Mouse (Mus musculus) liver, embryonic 11.5 days (tissue): ENCODE measurements around the gene Fam110a. TPM values are rescaled to one million over a fixed set of nuclear protein-coding genes. Genes with fewer than 3 reads are reported as not detected.

Source experiments
- ATAC-seq: fragments of 200-750 bp; cut with Nextera tagmentation; replicated peaks from 2 replicates; pipeline ENCODE4 v1.8.0; 2017; ENCODE audit warnings: moderate number of reproducible peaks, mild to moderate bottlenecking, moderate TSS enrichment, moderate library complexity; ENCODE audit not compliant: low FRiP score
- DNase-seq: peaks from one replicate; pipeline ENCODE4 v3.0.0-alpha.2; 2017; ENCODE audit warnings: low spot score
- H3K27ac ChIP-seq: fragments of 300-500 bp; sonication (generic); 2 replicates; pipeline ENCODE4 v1.5.1; 2014; ENCODE audit warnings: mild to moderate bottlenecking, low read depth, low read length, control low read depth
- H3K27me3 ChIP-seq: fragments of 300-500 bp; sonication (generic); replicated peaks from 2 replicates; pipeline ENCODE4 v1.6.1; 2014; ENCODE audit warnings: low read length, mixed read lengths; ENCODE audit not compliant: control insufficient read depth, insufficient read depth
- H3K36me3 ChIP-seq: fragments of 300-500 bp; sonication (generic); 2 replicates; pipeline ENCODE4 v1.6.1; 2014; ENCODE audit warnings: mild to moderate bottlenecking, low read length, moderate library complexity, mixed read lengths; ENCODE audit not compliant: control insufficient read depth, insufficient read depth
- H3K4me1 ChIP-seq: fragments of 300-500 bp; sonication (generic); replicated peaks from 2 replicates; pipeline ENCODE4 v1.6.1; 2014; ENCODE audit warnings: low read length, mixed read lengths; ENCODE audit not compliant: control insufficient read depth, insufficient read depth
- H3K4me2 ChIP-seq: fragments of 300-500 bp; sonication (generic); 2 replicates; pipeline ENCODE4 v1.6.1; 2014; ENCODE audit warnings: mild to moderate bottlenecking, control low read depth, moderate library complexity
- H3K4me3 ChIP-seq: fragments of 300-500 bp; sonication (generic); 2 replicates; pipeline ENCODE4 v1.5.1; 2014; ENCODE audit warnings: low read depth, low read length, control low read depth
- H3K9ac ChIP-seq: fragments of 300-500 bp; sonication (generic); 2 replicates; pipeline ENCODE4 v1.6.1; 2014; ENCODE audit warnings: low read depth, low read length, control low read depth
- H3K9me3 ChIP-seq: fragments of 300-500 bp; sonication (generic); 2 replicates; pipeline ENCODE4 v1.6.1; 2016; ENCODE audit warnings: low read length, inconsistent platforms, mixed read lengths; ENCODE audit not compliant: control insufficient read depth
- WGBS: fragments of 180-500 bp; shearing (Covaris S2); extraction: QIAGEN DNeasy Blood & Tissue Kit; methylation state at CpG from one replicate; pipeline ENCODE4 v1.1.7; 2014; 5-methylcytosine and 5-hydroxymethylcytosine counted together
- polyA plus RNA-seq: library from polyadenylated mRNA; unstranded; fragments of >200 nt; fragmentation: Nextera tagmentation; extraction: Ambion mirVana; gene quantifications from 2 replicates; pipeline ENCODE4 v1.2.1, GENCODE M21; 2014

The Fam110a gene
- polyA plus RNA-seq, 1 experiment from 2014 or later = 17.0 TPM

GRCm38 (mm10) chr2:151970191-151971172 is 9.5 kb downstream of the Fam110a start:
- H3K9me3 ChIP-seq = no peaks in the 10 kb centered on the region
- peaks cover 41% of the 10 kb centered on the region for H3K4me1 ChIP-seq
- H3K4me2 ChIP-seq = peak overlapping the region; percentile 58
- peak overlapping the region; percentile 22 for H3K4me3 ChIP-seq
- 0 out of 2 replicates have a peak overlapping the region, but pooled peaks have one; percentile 2 for H3K27ac ChIP-seq
- WGBS = 46% methylated on average over 53 of the region's 53 CpGs
- no peak overlapping the region for H3K9ac ChIP-seq
- H3K27me3 ChIP-seq = peaks cover 23% of the 10 kb centered on the region
- peak; percentile 89 for ATAC-seq
- peaks cover 16% of the 10 kb centered on the region; the same call in 1 of the 2 replicates for H3K36me3 ChIP-seq
- DNase-seq = peak; percentile 72

GRCm38 (mm10) chr2:151969396-151969795 is 10.6 kb downstream of the Fam110a start:
- peaks cover 16% of the 10 kb centered on the region; the same call in 1 of the 2 replicates for H3K36me3 ChIP-seq
- peaks cover 42% of the 10 kb centered on the region for H3K4me1 ChIP-seq

GRCm38 (mm10) chr2:151968986-151969385 is 11.0 kb downstream of the Fam110a start:
- H3K9ac ChIP-seq = no peak overlapping the region
- H3K4me2 ChIP-seq = no peak overlapping the region
- ATAC-seq (no peak), DNase-seq (no peak)
- H3K36me3 ChIP-seq = peaks cover 16% of the 10 kb centered on the region; the same call in 1 of the 2 replicates
- peaks cover 41% of the 10 kb centered on the region for H3K4me1 ChIP-seq
- H3K9me3 ChIP-seq = no peaks in the 10 kb centered on the region
- H3K27ac ChIP-seq = no peak overlapping the region
- H3K4me3 ChIP-seq = no peak overlapping the region
- WGBS = 87% methylated on average over 7 of the region's 7 CpGs
- H3K27me3 ChIP-seq = peaks cover 17% of the 10 kb centered on the region

More at GRCm38 (mm10) chr2:151969396-151969795, 10.6 kb downstream of the Fam110a start:
- WGBS = 85% methylated on average over 6 of the region's 6 CpGs
- Histone ChIP-seq H3K4me2 (no peak overlapping the region), H3K27ac (no peak overlapping the region), H3K4me3 (no peak overlapping the region), H3K27me3 (peaks cover 21% of the 10 kb centered on the region), H3K9ac (no peak overlapping the region), H3K9me3 (no peaks in the 10 kb centered on the region)
- DNase-seq = no peak
- no peak for ATAC-seq

GRCm38 (mm10) chr2:151968451-151968850 is 11.6 kb downstream of the Fam110a start:
- Histone ChIP-seq H3K36me3 (peaks cover 16% of the 10 kb centered on the region; the same call in 1 of the 2 replicates), H3K27ac (no peak overlapping the region), H3K4me2 (no peak overlapping the region), H3K27me3 (peaks cover 11% of the 10 kb centered on the region), H3K9ac (no peak overlapping the region), H3K4me1 (peaks cover 39% of the 10 kb centered on the region), H3K9me3 (no peaks in the 10 kb centered on the region), H3K4me3 (no peak overlapping the region)
- ATAC-seq (no peak), DNase-seq (no peak)
- WGBS = 77% methylated on average over 8 of the region's 8 CpGs

GRCm38 (mm10) chr2:151967792-151968191 is 12.2 kb downstream of the Fam110a start:
- Histone ChIP-seq H3K27ac (no peak overlapping the region), H3K9ac (no peak overlapping the region), H3K4me1 (peaks cover 34% of the 10 kb centered on the region), H3K36me3 (peaks cover 16% of the 10 kb centered on the region; the same call in 1 of the 2 replicates), H3K4me2 (no peak overlapping the region), H3K27me3 (peaks cover 8% of the 10 kb centered on the region; the same call in 1 of the 2 replicates), H3K4me3 (no peak overlapping the region), H3K9me3 (no peaks in the 10 kb centered on the region)
- 72% methylated on average over 2 of the region's 2 CpGs for WGBS
- no peak for ATAC-seq
- DNase-seq = no peak

GRCm38 (mm10) chr2:151967176-151967750 is 12.8 kb downstream of the Fam110a start:
- Histone ChIP-seq H3K4me1 (peaks cover 32% of the 10 kb centered on the region), H3K36me3 (peaks cover 16% of the 10 kb centered on the region; the same call in 1 of the 2 replicates), H3K4me3 (no peak overlapping the region), H3K9me3 (no peaks in the 10 kb centered on the region), H3K27ac (no peak overlapping the region), H3K4me2 (no peak overlapping the region), H3K9ac (no peak overlapping the region), H3K27me3 (0 out of 2 replicates have a peak, but pooled peaks cover 5% of the 10 kb centered on the region)
- DNase-seq = no peak
- 47% methylated on average over 9 of the region's 9 CpGs for WGBS
- ATAC-seq = no peak

GRCm38 (mm10) chr2:151964052-151964451 is 16.0 kb downstream of the Fam110a start:
- no peak for DNase-seq
- Histone ChIP-seq H3K9ac (no peak overlapping the region), H3K36me3 (peaks cover 7% of the 10 kb centered on the region; the same call in 1 of the 2 replicates), H3K4me3 (no peak overlapping the region), H3K4me2 (no peak overlapping the region), H3K27me3 (0 out of 2 replicates have a peak, but pooled peaks cover 3% of the 10 kb centered on the region), H3K9me3 (no peaks in the 10 kb centered on the region), H3K27ac (no peak overlapping the region), H3K4me1 (peaks cover 15% of the 10 kb centered on the region)
- 27% methylated on average over 9 of the region's 9 CpGs for WGBS
- no peak for ATAC-seq

- ATAC-seq (no peak), DNase-seq (no peak)
- Histone ChIP-seq H3K4me2 (no peak overlapping the region), H3K4me1 (peaks cover 15% of the 10 kb centered on the region), H3K27me3 (0 out of 2 replicates have a peak, but pooled peaks cover 3% of the 10 kb centered on the region), H3K9ac (no peak overlapping the region), H3K9me3 (no peaks in the 10 kb centered on the region), H3K4me3 (no peak overlapping the region), H3K36me3 (peaks cover 3% of the 10 kb centered on the region; the same call in 1 of the 2 replicates), H3K27ac (no peak overlapping the region)
- WGBS = 78% methylated on average over 5 of the region's 5 CpGs
Measured at GRCm38 (mm10) chr2:151963319-151963718, 16.7 kb downstream of the Fam110a start.
